Mouse (Mus musculus) hindbrain, postnatal 0 days (tissue): ENCODE data around the gene Entpd1. TPM values are rescaled to one million over a fixed set of nuclear protein-coding genes. Genes with fewer than 3 reads are reported as not detected.

Experiments
- ATAC-seq: fragments of 200-750 bp; cut with Nextera tagmentation; 2 replicates; pipeline ENCODE4 v1.8.0; 2017; ENCODE audit warnings: mild to moderate bottlenecking, moderate TSS enrichment, moderate library complexity
- DNase-seq: peaks from one replicate; pipeline ENCODE4 v3.0.0-alpha.2; 2015; ENCODE audit warnings: low spot score
- H3K27ac ChIP-seq: fragments of 300-500 bp; sonication (generic); 2 replicates; pipeline ENCODE4 v1.5.1; 2014; ENCODE audit warnings: mild to moderate bottlenecking
- H3K27me3 ChIP-seq: fragments of 300-500 bp; sonication (generic); 2 replicates; pipeline ENCODE4 v1.6.1; 2014; ENCODE audit warnings: low read length, mixed read lengths; ENCODE audit not compliant: insufficient read depth
- H3K36me3 ChIP-seq: fragments of 300-500 bp; sonication (generic); 2 replicates; pipeline ENCODE4 v1.6.1; 2014; ENCODE audit warnings: low read length, mixed read lengths; ENCODE audit not compliant: insufficient read depth
- H3K4me1 ChIP-seq: fragments of 300-500 bp; sonication (generic); 2 replicates; pipeline ENCODE4 v1.6.1; 2014; ENCODE audit warnings: antibody characterized with exemption, low read length, mixed read lengths; ENCODE audit not compliant: insufficient read depth
- H3K4me2 ChIP-seq: fragments of 300-500 bp; sonication (generic); 2 replicates; pipeline ENCODE4 v1.6.1; 2014; ENCODE audit warnings: low read depth, mild to moderate bottlenecking, low read length, moderate library complexity, mixed read lengths
- H3K4me3 ChIP-seq: fragments of 300-500 bp; sonication (generic); 2 replicates; pipeline ENCODE4 v1.5.1; 2014; ENCODE audit warnings: low read length
- H3K9ac ChIP-seq: fragments of 300-500 bp; sonication (generic); replicated peaks from 2 replicates; pipeline ENCODE4 v1.6.1; 2014; ENCODE audit warnings: mild to moderate bottlenecking, low read length, moderate library complexity, mixed read lengths
- H3K9me3 ChIP-seq: fragments of 300-500 bp; sonication (generic); 2 replicates; pipeline ENCODE4 v1.6.1; 2016; ENCODE audit warnings: low read length, mixed read lengths
- CTCF ChIP-seq: IDR thresholded peaks from 2 replicates; pipeline ENCODE4 v1.5.1; 2016; ENCODE audit warnings: antibody characterized with exemption, control low read depth, low read depth
- WGBS: fragments of 180-500 bp; shearing (Covaris S2); extraction: QIAGEN DNeasy Blood & Tissue Kit; methylation state at CpG from one replicate; pipeline ENCODE4 v1.1.7; 2014; 5-methylcytosine and 5-hydroxymethylcytosine counted together
- polyA plus RNA-seq: library from polyadenylated mRNA; unstranded; fragments of >200 nt; fragmentation: Nextera tagmentation; extraction: Ambion mirVana; gene quantifications from 2 replicates; pipeline ENCODE4 v1.2.1, GENCODE M21; 2015
- total RNA-seq: library from RNA; depleted of rRNA; stranded (reverse); fragments of >200 nt; gene quantifications from 2 replicates; pipeline ENCODE4 v1.2.3, GENCODE M21; 2014

Entpd1 gene
- total and polyA plus RNA-seq, 2 experiments from 2014 or later = 6.9 to 8.2 TPM

DNA sequence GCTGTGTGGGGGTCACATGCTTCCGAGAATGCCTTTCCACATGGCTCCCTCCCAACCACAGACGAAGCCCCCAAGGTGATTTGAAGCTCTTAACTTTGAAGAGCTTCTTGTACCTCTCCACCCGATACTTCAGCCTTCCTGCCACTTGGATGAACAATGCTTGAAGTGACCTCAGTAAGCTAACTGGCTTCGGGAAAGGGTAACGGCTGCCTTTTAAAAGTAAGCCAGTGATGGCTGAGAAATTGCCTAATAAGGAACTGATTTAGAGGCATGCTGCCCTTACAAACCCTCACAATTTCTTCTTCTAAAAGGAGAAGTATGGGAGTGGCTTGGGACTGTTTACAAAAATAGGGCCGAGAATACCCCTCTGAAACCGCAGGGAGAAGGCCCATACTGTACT, 81.0 kb downstream of the Entpd1 start:
- H3K27me3 ChIP-seq = no peaks in the 10 kb centered on the region

DNA sequence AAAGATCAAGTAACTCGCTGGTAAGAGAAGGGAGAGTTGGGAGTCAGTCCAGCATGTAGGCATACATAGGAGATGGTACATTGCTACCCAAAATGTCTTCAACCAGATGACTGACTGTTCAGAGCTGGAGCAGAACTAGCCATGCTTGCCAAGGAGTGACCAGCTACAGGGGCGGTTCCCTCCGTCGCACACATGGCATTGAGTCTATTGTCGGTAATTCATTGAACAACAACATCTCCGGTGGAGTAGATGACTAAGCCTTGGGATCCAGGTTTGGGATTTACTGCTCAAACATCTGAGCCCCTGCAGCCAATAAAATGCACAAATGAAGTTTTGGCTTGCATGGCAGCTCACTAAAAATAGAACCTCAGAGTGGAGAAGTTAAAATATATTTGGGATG, 84.0 kb downstream of the Entpd1 start:
- no peak overlapping the region for H3K4me3 ChIP-seq
- no peak overlapping the region for H3K27ac ChIP-seq
- WGBS = 88% methylated on average over 6 of the region's 6 CpGs
- no peak for TF ChIP-seq CTCF
- DNase-seq (no peak), ATAC-seq (no peak)
- no peaks in the 10 kb centered on the region for H3K9me3 ChIP-seq
- no peak overlapping the region for H3K4me2 ChIP-seq
- H3K4me1 ChIP-seq = no peaks in the 10 kb centered on the region
- H3K36me3 ChIP-seq = no peaks in the 10 kb centered on the region
- H3K27me3 ChIP-seq = no peaks in the 10 kb centered on the region
- H3K9ac ChIP-seq = no peak overlapping the region

More for the DNA sequence above, 81.0 kb downstream of the Entpd1 start:
- no peak for ATAC-seq
- no peaks in the 10 kb centered on the region for H3K4me1 ChIP-seq
- H3K9ac ChIP-seq = no peak overlapping the region
- no peak overlapping the region for H3K4me2 ChIP-seq
- WGBS = 91% methylated on average over 7 of the region's 7 CpGs
- no peak overlapping the region for H3K4me3 ChIP-seq
- no peaks in the 10 kb centered on the region for H3K36me3 ChIP-seq
- no peak overlapping the region for H3K27ac ChIP-seq
- no peaks in the 10 kb centered on the region for H3K9me3 ChIP-seq
- no peak for TF ChIP-seq CTCF
- no peak for DNase-seq

DNA sequence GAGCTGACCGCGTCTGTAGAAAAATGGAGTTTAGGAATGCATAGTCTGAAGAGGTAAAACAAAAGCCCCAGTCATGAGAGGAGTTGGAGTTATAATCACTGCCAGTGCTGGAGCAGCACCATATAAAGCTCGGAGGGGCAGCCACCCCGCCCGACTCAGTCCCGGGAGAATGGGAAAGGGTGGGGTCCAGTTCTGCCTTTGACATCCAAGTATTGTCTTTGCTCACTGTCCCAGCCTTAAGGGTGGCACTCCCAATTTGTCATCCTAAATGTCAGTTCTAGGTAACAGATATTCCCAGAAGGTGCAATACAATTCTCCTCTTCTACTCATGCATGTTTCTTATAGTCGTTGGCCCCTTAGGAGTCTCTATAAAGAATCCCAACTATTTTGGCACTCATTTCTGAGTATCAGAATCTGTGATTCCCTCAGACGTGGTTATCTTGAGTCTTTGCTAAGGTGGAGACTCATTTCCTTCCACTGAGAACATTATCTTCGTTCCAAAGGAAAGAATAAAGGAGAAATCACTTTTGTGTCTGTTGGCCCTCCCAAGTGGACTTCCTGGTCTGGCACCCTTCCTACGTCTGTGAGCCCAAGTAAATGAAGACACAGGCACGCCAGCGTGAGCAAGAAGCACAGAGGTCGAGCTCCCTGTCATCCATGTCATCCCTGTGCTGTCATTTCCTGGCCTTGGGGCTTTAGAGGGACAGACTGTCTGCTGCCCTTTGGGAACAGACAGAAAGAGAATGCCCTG, 86.1 kb downstream of the Entpd1 start:
- H3K27me3 ChIP-seq = no peaks in the 10 kb centered on the region
- no peak overlapping the region for H3K9ac ChIP-seq
- ATAC-seq (no peak), DNase-seq (no peak)
- H3K27ac ChIP-seq = no peak overlapping the region
- no peaks in the 10 kb centered on the region for H3K36me3 ChIP-seq
- no peaks in the 10 kb centered on the region for H3K4me1 ChIP-seq
- no peaks in the 10 kb centered on the region for H3K9me3 ChIP-seq
- TF ChIP-seq CTCF = no peak
- no peak overlapping the region for H3K4me2 ChIP-seq
- H3K4me3 ChIP-seq = no peak overlapping the region
- WGBS = 73% methylated on average over 13 of the region's 13 CpGs

DNA sequence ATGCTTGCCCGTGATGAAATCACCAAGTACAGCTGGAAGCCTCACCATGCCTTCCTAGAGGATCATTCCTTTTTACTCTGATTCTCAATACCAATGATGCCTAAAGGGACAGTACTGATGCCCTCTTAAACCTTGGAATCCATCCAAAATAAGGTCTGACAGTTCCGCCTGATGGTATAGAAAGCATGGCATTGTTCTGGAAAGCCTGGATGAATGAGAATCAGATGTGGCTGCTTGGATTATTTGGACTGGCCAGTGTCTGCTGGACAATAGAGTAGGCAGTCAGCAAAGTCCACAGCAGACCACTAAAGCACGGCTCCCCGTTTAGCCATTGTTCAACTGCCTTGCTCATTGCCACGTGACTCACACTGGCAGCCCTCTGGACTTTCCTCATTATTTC, 87.7 kb downstream of the Entpd1 start:
- Histone ChIP-seq H3K4me2 (no peak overlapping the region), H3K4me3 (no peak overlapping the region), H3K9ac (no peak overlapping the region), H3K27me3 (no peaks in the 10 kb centered on the region), H3K4me1 (no peaks in the 10 kb centered on the region), H3K27ac (no peak overlapping the region), H3K36me3 (no peaks in the 10 kb centered on the region), H3K9me3 (no peaks in the 10 kb centered on the region)
- ATAC-seq (no peak), DNase-seq (no peak)
- TF ChIP-seq CTCF = no peak
- 31% methylated on average over 5 of the region's 5 CpGs for WGBS

DNA sequence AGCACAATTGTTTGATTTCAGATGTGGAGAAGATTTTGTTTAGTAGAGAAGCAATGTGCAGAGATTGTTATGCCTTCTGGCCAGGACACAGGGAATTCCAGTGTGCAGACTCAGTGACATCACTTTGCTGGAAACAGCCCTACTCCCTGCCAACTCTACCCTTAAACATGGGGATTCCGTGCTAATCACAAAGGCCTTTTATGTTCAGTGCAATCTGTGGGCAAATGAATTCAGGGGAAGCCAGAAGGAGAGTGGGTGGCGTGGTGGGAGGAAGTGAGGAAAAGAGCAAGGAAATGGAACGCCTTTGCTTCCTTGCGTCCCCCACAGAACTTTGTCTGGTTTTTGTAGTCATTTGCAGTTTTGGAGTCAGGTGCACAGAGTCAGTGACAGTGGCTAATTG, 90.2 kb downstream of the Entpd1 start:
- Histone ChIP-seq H3K27ac (no peak overlapping the region), H3K4me2 (no peak overlapping the region), H3K36me3 (no peaks in the 10 kb centered on the region), H3K4me1 (no peaks in the 10 kb centered on the region), H3K27me3 (no peaks in the 10 kb centered on the region), H3K9me3 (no peaks in the 10 kb centered on the region), H3K4me3 (no peak overlapping the region), H3K9ac (no peak overlapping the region)
- 41% methylated on average over 4 of the region's 4 CpGs for whole genome bisulfite sequencing
- TF ChIP-seq CTCF = no peak
- ATAC-seq = peak; percentile 55; the same call in 1 of the 2 replicates
- DNase-seq = peak; percentile 25

DNA sequence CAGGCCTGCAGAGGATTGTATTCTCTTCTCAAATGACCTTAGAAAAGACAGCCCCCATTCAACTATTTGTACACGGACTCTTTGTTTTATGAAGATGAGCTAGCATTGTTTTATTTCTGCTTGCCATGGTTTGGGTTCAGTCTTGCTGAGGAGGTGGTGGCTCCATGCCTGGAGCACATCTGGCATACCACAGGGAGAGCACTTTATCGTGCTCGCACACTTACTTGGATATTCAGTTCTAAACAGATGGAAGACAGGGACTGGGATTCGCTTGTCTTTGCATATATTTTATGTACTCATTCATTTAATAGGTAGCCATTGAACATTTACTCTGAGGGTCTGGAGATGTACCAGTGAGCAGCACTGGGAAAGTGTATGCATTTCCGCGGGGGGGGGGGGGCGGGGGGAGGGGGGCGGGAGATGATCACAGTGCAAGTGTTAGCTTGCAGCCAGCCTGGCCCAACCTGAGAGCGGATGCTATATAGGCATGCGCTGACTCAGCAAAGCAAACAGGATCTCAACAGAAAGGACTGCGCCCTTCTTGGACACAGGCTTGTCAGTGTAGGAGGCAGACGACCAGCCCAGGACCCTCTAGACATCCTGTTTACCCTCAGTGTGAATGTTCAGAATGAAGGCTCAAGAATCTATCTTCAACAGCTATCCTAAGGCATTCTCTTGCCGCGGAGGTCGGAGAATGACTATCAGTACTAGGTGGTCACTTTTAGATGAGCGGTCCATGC, 100.9 kb downstream of the Entpd1 start:
- Histone ChIP-seq H3K9ac (no peak overlapping the region), H3K4me3 (no peak overlapping the region), H3K9me3 (no peaks in the 10 kb centered on the region), H3K27me3 (no peaks in the 10 kb centered on the region), H3K4me1 (no peaks in the 10 kb centered on the region), H3K36me3 (no peaks in the 10 kb centered on the region), H3K27ac (no peak overlapping the region), H3K4me2 (no peak overlapping the region)
- no peak for TF ChIP-seq CTCF
- ATAC-seq (no peak), DNase-seq (no peak)
- WGBS = 75% methylated on average over 15 of the region's 16 CpGs

DNA sequence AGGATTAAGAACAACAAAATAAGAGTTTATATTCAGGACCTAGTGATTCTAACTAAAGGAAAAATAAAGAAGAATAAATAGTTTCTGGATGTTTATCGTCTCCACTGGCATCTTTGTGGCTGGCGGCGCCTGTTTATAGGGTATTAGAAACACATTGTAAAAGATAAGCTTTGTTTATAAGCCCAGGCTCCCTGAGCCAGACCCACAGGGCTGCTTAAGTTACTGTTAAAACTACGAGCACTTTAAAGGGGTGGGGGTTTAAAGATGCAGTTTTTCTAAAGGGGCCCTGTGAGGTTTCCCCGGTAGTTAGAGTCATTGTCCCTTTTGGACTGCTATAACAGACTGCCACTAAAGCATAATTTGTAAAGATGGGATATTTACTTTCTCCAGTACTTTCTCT, 102.5 kb downstream of the Entpd1 start:
- Histone ChIP-seq H3K4me1 (no peaks in the 10 kb centered on the region), H3K36me3 (no peaks in the 10 kb centered on the region), H3K27ac (no peak overlapping the region), H3K4me3 (no peak overlapping the region), H3K4me2 (no peak overlapping the region), H3K9ac (no peak overlapping the region), H3K9me3 (no peaks in the 10 kb centered on the region), H3K27me3 (no peaks in the 10 kb centered on the region)
- DNase-seq (no peak), ATAC-seq (no peak)
- WGBS = 83% methylated on average over 5 of the region's 5 CpGs
- no peak for TF ChIP-seq CTCF
